Mouse (Mus musculus): ENCODE results near the gene Adk. TPM values are rescaled to one million over a fixed set of nuclear protein-coding genes. Genes with fewer than 3 reads are reported as not detected.
"Not testable (repeated sequence)": the region's sequence is repeated elsewhere in the genome, so short reads cannot be mapped to it uniquely, and the experiment has no call there.

The Adk gene
- polyA plus RNA-seq, 1 experiment from 2014 or later = 156 TPM

- H3K27ac ChIP-seq = no peak overlapping the region
- H3K4me2 ChIP-seq (replicated peaks) = no peak overlapping the region
- no peak overlapping the region for H3K4me3 ChIP-seq
- 80% methylated on average over 5 of the region's 5 CpGs for WGBS
- H3K4me1 ChIP-seq = peaks cover 3% of the 10 kb centered on the region; the same call in 1 of the 2 replicates
- no peaks in the 10 kb centered on the region for H3K9me3 ChIP-seq
- no peaks in the 10 kb centered on the region for H3K27me3 ChIP-seq
- no peak for ATAC-seq (ENCODE audit: low FRiP score, low read depth)
- no peaks in the 10 kb centered on the region for H3K36me3 ChIP-seq
- H3K9ac ChIP-seq = no peak overlapping the region
These were observed 418.0 kb downstream of the Adk start for GRCm38 (mm10) chr14:21470386-21470785.

- Histone ChIP-seq H3K4me3 (no peak overlapping the region), H3K36me3 (no peaks in the 10 kb centered on the region), H3K9me3 (no peaks in the 10 kb centered on the region), H3K9ac (no peak overlapping the region), H3K27me3 (no peaks in the 10 kb centered on the region), H3K4me2 (replicated peaks) (no peak overlapping the region), H3K27ac (no peak overlapping the region), H3K4me1 (peaks cover 8% of the 10 kb centered on the region)
- WGBS = 95% methylated on average over 2 of the region's 2 CpGs
- ATAC-seq (ENCODE audit: low FRiP score, low read depth) = no peak
These were observed 419.6 kb downstream of the Adk start for GRCm38 (mm10) chr14:21471975-21472374.

DNA sequence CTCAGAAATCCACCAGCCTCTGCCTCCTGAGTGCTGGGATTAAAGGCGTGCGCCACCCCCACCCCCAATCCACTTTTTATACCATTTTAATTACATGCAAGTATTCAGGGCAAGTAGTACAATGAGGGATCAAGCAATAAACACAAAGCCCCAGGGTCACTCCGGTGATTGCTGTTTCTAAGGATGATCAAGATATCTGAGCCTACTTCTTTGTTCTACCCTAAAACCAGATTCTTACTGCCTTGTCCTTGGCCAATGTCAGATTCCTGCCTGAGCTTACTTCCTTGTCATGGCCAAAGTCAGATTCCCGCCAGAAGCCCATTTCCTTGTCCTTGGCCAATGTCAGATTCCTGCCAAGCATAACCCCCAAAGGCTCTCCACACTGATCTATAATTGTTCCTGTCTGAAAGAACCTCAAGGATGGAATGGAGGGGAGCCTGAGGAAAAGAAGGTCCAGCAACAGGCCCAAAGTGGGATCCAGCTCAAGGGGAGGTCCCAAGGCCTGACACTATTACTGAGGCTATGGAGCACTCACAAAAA is 422.3 kb downstream of the Adk start:
- ATAC-seq (ENCODE audit: low FRiP score, low read depth); H3K27me3 ChIP-seq; H3K27ac ChIP-seq; H3K4me1 ChIP-seq; H3K4me3 ChIP-seq; H3K4me2 ChIP-seq (replicated peaks); H3K9ac ChIP-seq; H3K9me3 ChIP-seq; H3K36me3 ChIP-seq: not testable (repeated sequence)
- 85% methylated on average over 4 of the region's 4 CpGs for WGBS

DNA sequence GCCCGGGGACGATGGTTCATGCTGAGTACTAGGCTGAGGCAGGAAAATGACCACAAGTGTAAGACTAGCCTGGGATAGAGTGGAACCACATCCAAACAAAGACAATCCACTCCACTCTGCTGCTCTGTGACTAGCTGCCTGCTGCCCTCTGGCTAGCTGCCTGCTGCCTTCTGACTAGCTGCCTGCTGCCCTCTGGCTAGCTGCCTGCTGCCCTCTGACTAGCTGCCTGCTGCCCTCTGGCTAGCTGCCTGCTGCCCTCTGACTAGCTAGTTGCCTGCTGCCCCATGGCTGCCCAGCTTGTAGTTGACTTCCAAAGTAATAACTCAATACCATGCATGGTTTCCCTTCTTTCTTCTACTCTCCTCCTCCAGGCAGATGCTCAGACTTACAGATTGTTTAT is 424.8 kb downstream of the Adk start:
- Histone ChIP-seq H3K9ac (no peak overlapping the region), H3K36me3 (no peaks in the 10 kb centered on the region), H3K9me3 (no peaks in the 10 kb centered on the region), H3K27ac (no peak overlapping the region), H3K4me2 (replicated peaks) (no peak overlapping the region), H3K27me3 (no peaks in the 10 kb centered on the region), H3K4me1 (peaks cover 5% of the 10 kb centered on the region; the same call in 1 of the 2 replicates), H3K4me3 (no peak overlapping the region)
- WGBS = 90% methylated on average over 2 of the region's 2 CpGs
- no peak for ATAC-seq (ENCODE audit: low FRiP score, low read depth)

GRCm38 (mm10) chr14:21479566-21479965 is 427.2 kb downstream of the Adk start:
- Histone ChIP-seq H3K4me3 (no peak overlapping the region), H3K4me2 (replicated peaks) (no peak overlapping the region), H3K9ac (no peak overlapping the region), H3K27ac (no peak overlapping the region), H3K4me1 (peaks cover 5% of the 10 kb centered on the region; the same call in 1 of the 2 replicates), H3K36me3 (no peaks in the 10 kb centered on the region), H3K9me3 (no peaks in the 10 kb centered on the region), H3K27me3 (no peaks in the 10 kb centered on the region)
- ATAC-seq (ENCODE audit: low FRiP score, low read depth) = no peak
- WGBS = 89% methylated on average over 8 of the region's 8 CpGs

DNA sequence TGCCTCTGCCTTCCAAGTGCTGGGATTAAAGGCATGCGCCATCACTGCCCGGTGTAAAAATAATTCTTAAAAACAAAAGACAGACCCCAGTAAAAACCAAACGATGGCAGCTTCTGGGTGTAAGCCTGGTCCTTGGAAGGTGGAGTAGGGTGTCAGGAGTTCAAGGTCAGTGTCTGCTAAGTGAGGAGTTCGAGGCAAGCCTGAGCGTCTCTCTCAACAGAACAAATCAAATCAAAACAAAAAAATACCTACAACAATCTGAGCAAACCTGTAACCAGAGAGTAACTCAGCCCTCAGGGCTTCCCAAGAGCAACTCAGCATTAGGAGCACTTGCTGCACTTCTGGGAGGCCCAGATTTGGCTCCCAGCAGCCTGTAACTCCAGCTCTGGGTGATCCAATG is 427.8 kb downstream of the Adk start:
- peaks cover 5% of the 10 kb centered on the region; the same call in 1 of the 2 replicates for H3K4me1 ChIP-seq
- H3K36me3 ChIP-seq = no peaks in the 10 kb centered on the region
- H3K9me3 ChIP-seq = no peaks in the 10 kb centered on the region
- H3K27me3 ChIP-seq = no peaks in the 10 kb centered on the region
- ATAC-seq (ENCODE audit: low FRiP score, low read depth) = no peak
- no peak overlapping the region for H3K27ac ChIP-seq
- no peak overlapping the region for H3K4me3 ChIP-seq
- H3K4me2 ChIP-seq (replicated peaks) = no peak overlapping the region
- H3K9ac ChIP-seq = no peak overlapping the region
- 88% methylated on average over 5 of the region's 5 CpGs for WGBS

GRCm38 (mm10) chr14:21481231-21481630 is 428.9 kb downstream of the Adk start, which contains the start of gene Kat6b:
TSS of gene Kat6b (plus strand) at chr14:21481434.
- H3K27me3 ChIP-seq = no peaks in the 10 kb centered on the region
- no peak for ATAC-seq (ENCODE audit: low FRiP score, low read depth)
- no peaks in the 10 kb centered on the region for H3K9me3 ChIP-seq
- H3K9ac ChIP-seq = no peak within 1 kb of the TSS
- no peak within 1 kb of the TSS for H3K4me3 ChIP-seq
- WGBS = 83% methylated on average over 7 of the region's 7 CpGs
- H3K36me3 ChIP-seq = no peaks in the 10 kb centered on the region
- no peak within 1 kb of the TSS for H3K4me2 ChIP-seq (replicated peaks)
- H3K4me1 ChIP-seq = no peaks in the 10 kb centered on the region
- H3K27ac ChIP-seq = no peak within 1 kb of the TSS

DNA sequence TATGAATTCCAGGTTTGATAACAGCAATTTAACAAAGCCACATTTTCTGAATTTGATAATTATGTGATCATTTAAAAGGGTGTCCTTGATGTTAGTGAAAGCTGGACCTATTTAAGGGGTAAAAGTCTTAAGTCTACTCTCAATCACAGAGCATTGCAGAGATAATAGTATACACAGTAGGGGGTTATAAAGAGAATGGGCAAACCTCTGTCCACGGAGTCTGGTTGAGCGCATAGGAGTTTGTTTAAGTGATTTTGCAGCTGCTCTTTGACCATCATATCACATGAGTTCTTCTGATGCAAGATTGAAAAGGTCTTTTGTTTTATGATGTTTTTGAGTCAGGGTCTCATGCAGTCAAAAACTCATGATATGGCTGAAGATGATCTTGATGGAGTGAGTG is 431.8 kb downstream of the Adk start:
- Histone ChIP-seq H3K4me3 (no peak overlapping the region), H3K36me3 (no peaks in the 10 kb centered on the region), H3K27me3 (no peaks in the 10 kb centered on the region), H3K4me1 (no peaks in the 10 kb centered on the region), H3K9me3 (no peaks in the 10 kb centered on the region), H3K4me2 (replicated peaks) (no peak overlapping the region), H3K9ac (no peak overlapping the region), H3K27ac (no peak overlapping the region)
- no peak for ATAC-seq (ENCODE audit: low FRiP score, low read depth)
- 80% methylated on average over 2 of the region's 2 CpGs for WGBS

DNA sequence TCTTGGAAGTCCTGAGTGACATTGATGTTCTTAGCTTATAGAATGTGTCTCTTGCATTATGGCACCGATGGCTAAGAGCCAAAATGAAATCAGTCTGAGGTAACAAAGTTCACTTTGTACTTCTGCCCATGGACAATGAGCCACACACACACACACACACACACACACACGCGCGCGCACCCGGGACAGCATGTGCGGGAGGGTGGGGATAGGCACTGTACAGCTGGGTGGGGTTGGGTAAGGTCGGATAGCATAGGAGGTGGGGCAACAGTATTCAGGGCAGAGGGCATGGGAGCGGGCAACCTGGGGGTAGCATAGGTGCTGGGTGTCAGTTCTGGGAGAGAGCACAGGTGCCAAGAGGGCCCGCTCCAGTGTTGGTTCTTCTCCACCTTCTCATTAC is 432.3 kb downstream of the Adk start:
- no peaks in the 10 kb centered on the region for H3K9me3 ChIP-seq
- H3K4me2 ChIP-seq (replicated peaks) = no peak overlapping the region
- no peak overlapping the region for H3K27ac ChIP-seq
- no peak overlapping the region for H3K4me3 ChIP-seq
- no peaks in the 10 kb centered on the region for H3K4me1 ChIP-seq
- no peak overlapping the region for H3K9ac ChIP-seq
- H3K36me3 ChIP-seq = no peaks in the 10 kb centered on the region
- H3K27me3 ChIP-seq = no peaks in the 10 kb centered on the region
- 97% methylated on average over 10 of the region's 10 CpGs for WGBS
- no peak for ATAC-seq (ENCODE audit: low FRiP score, low read depth)

- Histone ChIP-seq H3K9ac (no peak overlapping the region), H3K27ac (no peak overlapping the region), H3K9me3 (no peaks in the 10 kb centered on the region), H3K36me3 (no peaks in the 10 kb centered on the region), H3K27me3 (no peaks in the 10 kb centered on the region), H3K4me1 (no peaks in the 10 kb centered on the region), H3K4me3 (no peak overlapping the region), H3K4me2 (replicated peaks) (no peak overlapping the region)
- ATAC-seq (ENCODE audit: low FRiP score, low read depth) = no peak
- WGBS = 93% methylated on average over 3 of the region's 3 CpGs
These were observed 433.7 kb downstream of the Adk start for GRCm38 (mm10) chr14:21485961-21486520.

DNA sequence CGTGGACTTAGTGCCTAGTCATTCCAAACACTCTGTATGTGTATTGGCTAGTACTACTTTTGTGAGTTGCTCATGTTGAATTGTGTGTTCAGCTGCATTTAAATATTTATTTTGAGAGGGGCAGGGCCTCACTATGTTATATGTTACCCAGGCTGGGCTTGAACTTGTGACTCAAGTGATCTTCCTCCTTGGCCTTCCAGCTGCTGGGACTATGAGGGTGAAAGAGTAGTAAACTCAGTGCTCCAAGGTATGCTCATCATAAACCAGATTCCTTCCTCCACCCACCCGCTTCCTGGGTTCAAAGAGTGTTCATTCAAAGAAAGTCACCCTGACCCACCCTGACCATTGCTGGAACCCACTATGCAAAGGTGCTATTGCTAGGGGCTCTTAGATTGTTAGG is 434.8 kb downstream of the Adk start:
- not testable (repeated sequence) for H3K9ac ChIP-seq; H3K36me3 ChIP-seq; ATAC-seq (ENCODE audit: low FRiP score, low read depth); H3K9me3 ChIP-seq; H3K27ac ChIP-seq; H3K4me2 ChIP-seq (replicated peaks); H3K27me3 ChIP-seq; H3K4me3 ChIP-seq; H3K4me1 ChIP-seq
- 93% methylated on average over 2 of the region's 2 CpGs for WGBS

GRCm38 (mm10) chr14:21488426-21489115 is 436.2 kb downstream of the Adk start:
- H3K9ac ChIP-seq, H3K4me1 ChIP-seq: not testable (repeated sequence)

GRCm38 (mm10) chr14:21489116-21489485 is 436.7 kb downstream of the Adk start:
- Histone ChIP-seq H3K4me2 (replicated peaks) (no peak overlapping the region), H3K9ac (no peak overlapping the region), H3K9me3 (0 out of 2 replicates have a peak, but pooled peaks cover 3% of the 10 kb centered on the region), H3K4me3 (no peak overlapping the region), H3K36me3 (no peaks in the 10 kb centered on the region), H3K27me3 (no peaks in the 10 kb centered on the region), H3K27ac (no peak overlapping the region), H3K4me1 (no peaks in the 10 kb centered on the region)
- WGBS = 74% methylated on average over 3 of the region's 3 CpGs
- ATAC-seq (ENCODE audit: low FRiP score, low read depth) = no peak

More at GRCm38 (mm10) chr14:21488426-21489115, 436.2 kb downstream of the Adk start:
- not testable (repeated sequence) for H3K9me3 ChIP-seq; H3K27ac ChIP-seq; ATAC-seq (ENCODE audit: low FRiP score, low read depth); H3K4me3 ChIP-seq; H3K36me3 ChIP-seq; H3K27me3 ChIP-seq; H3K4me2 ChIP-seq (replicated peaks)
- WGBS = 81% methylated on average over 9 of the region's 9 CpGs

Data from limb, embryonic 13.5 days (tissue).